Mouse (Mus musculus): ENCODE results near the gene Palld. TPM values are rescaled to one million over a fixed set of nuclear protein-coding genes. Genes with fewer than 3 reads are reported as not detected.

The Palld gene
- polyA plus RNA-seq, 1 experiment = 13.4 TPM

DNA sequence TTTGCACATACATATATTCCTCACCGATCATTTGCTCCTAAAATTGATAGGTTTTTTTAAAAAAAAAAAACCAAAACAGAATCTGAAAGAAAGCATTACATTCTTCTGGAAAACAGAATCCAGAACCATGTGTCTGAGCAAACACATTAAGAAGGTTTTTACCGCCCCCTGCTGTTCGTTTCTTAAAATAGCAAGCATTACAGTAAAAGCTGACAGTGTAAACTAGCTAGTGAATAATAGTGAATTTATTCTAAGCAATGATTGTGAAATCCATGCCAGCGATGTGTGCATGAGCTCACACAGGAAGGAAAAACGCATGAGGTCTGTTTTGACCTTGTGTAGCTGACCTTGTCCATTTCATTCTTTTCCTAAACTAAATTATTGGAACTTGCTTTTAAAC is 27.2 kb downstream of the Palld start:
- H3K4me1 ChIP-seq (ENCODE audit: control insufficient read depth, insufficient read depth, insufficient read length) = no peaks in the 10 kb centered on the region
- H3K27ac ChIP-seq (ENCODE audit: insufficient read depth, low read length) = no peak overlapping the region
- DNase-seq (ENCODE audit: low read depth in 1 of 2, low spot score in 2 of 2) = no peak
- no peak overlapping the region for H3K4me3 ChIP-seq (ENCODE audit: extremely low read depth, insufficient read depth, insufficient read length)
- WGBS = 5% methylated on average over 5 of the region's 5 CpGs
- no peaks in the 10 kb centered on the region for H3K27me3 ChIP-seq (ENCODE audit: control insufficient read depth, insufficient read depth, low read length)
- TF ChIP-seq CTCF (IDR thresholded peaks at IDR 0.05; ENCODE audit: extremely low read depth, insufficient read depth, insufficient read length, insufficient replicate concordance) (no peak), POLR2A (IDR thresholded peaks at IDR 0.05; ENCODE audit: low read depth, low read length) (no peak)
- H3K36me3 ChIP-seq (ENCODE audit: control insufficient read depth, insufficient read depth, low read length) = no peaks in the 10 kb centered on the region

DNA sequence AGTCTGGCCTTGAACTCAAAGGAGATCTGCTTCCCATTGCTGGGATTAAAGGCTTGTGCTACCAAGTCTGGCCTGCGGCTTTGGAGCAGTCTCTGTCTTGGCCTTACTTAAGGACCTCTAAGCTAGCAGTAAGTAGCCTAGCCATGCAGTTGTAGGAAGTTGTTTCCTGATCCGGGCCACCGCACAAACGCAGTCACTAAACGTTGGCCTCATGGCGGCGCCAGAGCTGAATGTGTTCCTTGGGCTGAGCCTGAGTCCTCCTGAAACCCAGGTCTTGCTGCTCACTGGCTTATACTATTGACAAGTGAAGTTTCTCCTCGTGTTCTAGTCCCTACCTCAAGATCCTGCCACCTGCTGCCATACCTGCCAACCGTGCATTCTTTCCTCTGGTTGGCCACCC is 28.5 kb downstream of the Palld start:
- no peak overlapping the region for H3K27ac ChIP-seq (ENCODE audit: insufficient read depth, low read length)
- H3K4me1 ChIP-seq (ENCODE audit: control insufficient read depth, insufficient read depth, insufficient read length) = no peaks in the 10 kb centered on the region
- no peak for TF ChIP-seq CTCF (IDR thresholded peaks at IDR 0.05; ENCODE audit: extremely low read depth, insufficient read depth, insufficient read length, insufficient replicate concordance)
- DNase-seq (ENCODE audit: low read depth in 1 of 2, low spot score in 2 of 2) = no peak
- WGBS = 74% methylated on average over 9 of the region's 9 CpGs
- H3K36me3 ChIP-seq (ENCODE audit: control insufficient read depth, insufficient read depth, low read length) = no peaks in the 10 kb centered on the region
- H3K27me3 ChIP-seq (ENCODE audit: control insufficient read depth, insufficient read depth, low read length) = no peaks in the 10 kb centered on the region
- H3K4me3 ChIP-seq (ENCODE audit: extremely low read depth, insufficient read depth, insufficient read length) = no peak overlapping the region

DNA sequence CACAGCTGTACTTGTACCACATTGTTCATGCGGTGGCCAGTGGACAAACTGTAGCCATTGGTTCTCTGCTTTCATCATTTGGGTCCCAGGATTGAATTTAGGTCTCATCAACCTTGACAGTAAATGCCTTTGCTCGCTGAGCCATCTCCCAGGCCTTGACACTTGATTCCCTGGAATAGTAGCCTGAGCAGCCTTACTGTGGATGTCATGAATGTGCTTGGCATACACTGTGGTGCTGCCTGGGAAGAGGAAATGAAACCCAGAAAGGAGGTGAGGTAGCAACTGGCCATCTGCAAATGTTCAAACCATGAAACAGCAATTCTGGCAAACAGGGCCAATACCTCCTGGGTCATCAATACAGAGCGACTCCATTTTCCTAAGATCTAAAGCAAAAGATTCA is 34.0 kb downstream of the Palld start:
- TF ChIP-seq CTCF (IDR thresholded peaks at IDR 0.05; ENCODE audit: extremely low read depth, insufficient read depth, insufficient read length, insufficient replicate concordance) (no peak), POLR2A (IDR thresholded peaks at IDR 0.05; ENCODE audit: low read depth, low read length) (no peak)
- no peak for DNase-seq (ENCODE audit: low read depth in 1 of 2, low spot score in 2 of 2)
- no peaks in the 10 kb centered on the region for H3K27me3 ChIP-seq (ENCODE audit: control insufficient read depth, insufficient read depth, low read length)
- no peak overlapping the region for H3K27ac ChIP-seq (ENCODE audit: insufficient read depth, low read length)
- no peaks in the 10 kb centered on the region for H3K4me1 ChIP-seq (ENCODE audit: control insufficient read depth, insufficient read depth, insufficient read length)
- 86% methylated on average over 3 of the region's 3 CpGs for WGBS
- H3K36me3 ChIP-seq (ENCODE audit: control insufficient read depth, insufficient read depth, low read length) = no peaks in the 10 kb centered on the region
- H3K4me3 ChIP-seq (ENCODE audit: extremely low read depth, insufficient read depth, insufficient read length) = no peak overlapping the region

DNA sequence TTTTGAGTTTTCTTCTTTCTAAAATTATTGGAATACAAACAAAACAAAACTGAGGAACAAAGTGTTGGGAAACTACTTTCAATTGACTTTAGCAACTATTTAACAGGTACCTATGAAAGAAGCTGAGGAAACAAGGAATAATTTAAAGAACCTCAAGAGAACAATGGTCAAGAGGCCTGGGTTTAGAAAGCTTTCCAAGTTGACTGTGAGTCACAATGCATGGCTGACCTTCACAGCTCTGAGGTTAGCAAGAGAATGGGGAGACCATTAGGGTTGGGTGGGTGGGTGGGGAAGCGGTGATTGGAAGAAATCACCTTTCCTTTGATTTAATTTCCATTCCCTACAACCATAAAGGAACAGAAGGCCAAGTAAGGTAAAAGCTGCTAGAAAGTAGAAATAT is 35.6 kb downstream of the Palld start:
- DNase-seq (ENCODE audit: low read depth in 1 of 2, low spot score in 2 of 2) = no peak
- 100% methylated on average over 1 of the region's 1 CpGs for WGBS
- no peak overlapping the region for H3K27ac ChIP-seq (ENCODE audit: insufficient read depth, low read length)
- H3K4me3 ChIP-seq (ENCODE audit: extremely low read depth, insufficient read depth, insufficient read length) = no peak overlapping the region
- TF ChIP-seq POLR2A (IDR thresholded peaks at IDR 0.05; ENCODE audit: low read depth, low read length) = no peak
- no peak for TF ChIP-seq CTCF (IDR thresholded peaks at IDR 0.05; ENCODE audit: extremely low read depth, insufficient read depth, insufficient read length, insufficient replicate concordance)
- H3K36me3 ChIP-seq (ENCODE audit: control insufficient read depth, insufficient read depth, low read length) = no peaks in the 10 kb centered on the region
- H3K4me1 ChIP-seq (ENCODE audit: control insufficient read depth, insufficient read depth, insufficient read length) = no peaks in the 10 kb centered on the region
- H3K27me3 ChIP-seq (ENCODE audit: control insufficient read depth, insufficient read depth, low read length) = no peaks in the 10 kb centered on the region

DNA sequence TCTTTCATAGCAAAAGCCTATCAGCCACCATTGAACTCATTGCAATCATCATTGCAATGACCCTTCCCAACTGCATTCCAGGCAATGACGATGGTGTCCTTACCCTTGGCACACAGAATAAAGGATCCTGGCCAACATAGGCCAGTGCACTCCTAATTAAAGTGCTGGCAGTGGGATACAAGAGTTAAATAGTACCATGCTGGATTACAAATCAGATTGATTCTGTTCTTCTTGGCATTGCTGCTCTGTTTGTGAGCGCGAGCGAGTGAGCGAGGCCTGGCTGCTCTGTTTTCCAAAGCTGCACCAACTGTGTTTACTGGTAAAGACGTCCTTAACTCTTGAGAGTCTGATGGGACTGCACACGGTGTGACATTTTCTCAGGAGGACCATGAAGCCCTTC is 37.1 kb downstream of the Palld start:
- H3K36me3 ChIP-seq (ENCODE audit: control insufficient read depth, insufficient read depth, low read length) = no peaks in the 10 kb centered on the region
- 93% methylated on average over 7 of the region's 7 CpGs for WGBS
- TF ChIP-seq POLR2A (IDR thresholded peaks at IDR 0.05; ENCODE audit: low read depth, low read length) (no peak), CTCF (IDR thresholded peaks at IDR 0.05; ENCODE audit: extremely low read depth, insufficient read depth, insufficient read length, insufficient replicate concordance) (no peak)
- H3K4me3 ChIP-seq (ENCODE audit: extremely low read depth, insufficient read depth, insufficient read length) = no peak overlapping the region
- no peak for DNase-seq (ENCODE audit: low read depth in 1 of 2, low spot score in 2 of 2)
- no peaks in the 10 kb centered on the region for H3K27me3 ChIP-seq (ENCODE audit: control insufficient read depth, insufficient read depth, low read length)
- no peak overlapping the region for H3K27ac ChIP-seq (ENCODE audit: insufficient read depth, low read length)
- no peaks in the 10 kb centered on the region for H3K4me1 ChIP-seq (ENCODE audit: control insufficient read depth, insufficient read depth, insufficient read length)

DNA sequence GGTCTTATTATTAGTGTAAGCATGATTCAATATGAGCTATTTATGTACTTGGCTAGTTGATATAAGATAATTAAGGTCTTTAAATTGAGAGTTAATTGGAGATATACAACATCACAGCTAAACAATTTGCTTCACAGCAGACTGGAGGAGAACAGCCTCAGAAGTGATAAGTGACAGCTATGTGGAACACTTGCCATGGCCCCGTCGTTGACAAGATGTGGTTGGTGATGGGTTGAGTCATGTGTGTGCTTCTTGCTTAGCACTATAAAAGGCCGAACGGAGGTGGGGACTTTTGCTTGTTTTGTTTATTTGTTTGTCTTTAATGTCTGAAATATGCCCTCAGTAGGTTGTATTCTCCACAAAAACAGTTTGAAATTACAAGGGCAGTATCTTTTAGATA is 51.2 kb downstream of the Palld start:
- no peak for TF ChIP-seq POLR2A (IDR thresholded peaks at IDR 0.05; ENCODE audit: low read depth, low read length)
- no peak for DNase-seq (ENCODE audit: low read depth in 1 of 2, low spot score in 2 of 2)
- WGBS = 77% methylated on average over 4 of the region's 4 CpGs
- no peak overlapping the region for H3K27ac ChIP-seq (ENCODE audit: insufficient read depth, low read length)
- H3K4me1 ChIP-seq (ENCODE audit: control insufficient read depth, insufficient read depth, insufficient read length) = no peaks in the 10 kb centered on the region
- no peaks in the 10 kb centered on the region for H3K36me3 ChIP-seq (ENCODE audit: control insufficient read depth, insufficient read depth, low read length)
- H3K27me3 ChIP-seq (ENCODE audit: control insufficient read depth, insufficient read depth, low read length) = no peaks in the 10 kb centered on the region
- H3K4me3 ChIP-seq (ENCODE audit: extremely low read depth, insufficient read depth, insufficient read length) = no peak overlapping the region

DNA sequence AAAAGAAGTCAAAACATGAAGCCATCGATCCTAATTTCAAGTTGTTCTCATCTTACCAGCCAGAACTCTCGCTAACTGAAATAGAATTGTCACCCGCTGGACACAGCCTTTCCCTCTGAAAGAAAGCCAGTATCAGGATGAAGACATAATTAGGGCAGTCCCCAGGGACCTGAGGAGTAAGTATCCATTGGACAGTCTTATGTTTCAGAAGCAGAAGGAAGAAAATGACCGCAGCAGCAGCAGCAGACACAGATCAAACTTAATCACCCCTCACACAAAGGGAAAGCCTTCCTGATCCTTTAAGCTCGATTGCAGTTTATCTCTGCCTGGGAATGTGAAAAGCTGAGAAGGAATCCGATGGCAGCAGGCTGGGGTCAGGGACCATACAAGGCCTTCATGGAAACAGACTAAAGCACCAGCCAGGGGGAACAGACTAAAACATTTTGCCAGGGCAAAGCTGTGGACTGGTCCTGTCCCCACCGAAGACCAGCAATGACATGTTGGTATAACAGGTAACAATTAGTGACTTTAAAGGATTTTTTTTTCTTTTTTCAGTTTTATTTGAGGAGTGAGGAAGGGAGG is 53.8 kb downstream of the Palld start:
- H3K27ac ChIP-seq (ENCODE audit: insufficient read depth, low read length) = no peak overlapping the region
- 87% methylated on average over 7 of the region's 7 CpGs for WGBS
- TF ChIP-seq POLR2A (IDR thresholded peaks at IDR 0.05; ENCODE audit: low read depth, low read length) (no peak), CTCF (IDR thresholded peaks at IDR 0.05; ENCODE audit: extremely low read depth, insufficient read depth, insufficient read length, insufficient replicate concordance) (no peak)
- H3K4me3 ChIP-seq (ENCODE audit: extremely low read depth, insufficient read depth, insufficient read length) = no peak overlapping the region
- DNase-seq (ENCODE audit: low read depth in 1 of 2, low spot score in 2 of 2) = no peak
- H3K27me3 ChIP-seq (ENCODE audit: control insufficient read depth, insufficient read depth, low read length) = no peaks in the 10 kb centered on the region
- H3K36me3 ChIP-seq (ENCODE audit: control insufficient read depth, insufficient read depth, low read length) = no peaks in the 10 kb centered on the region
- H3K4me1 ChIP-seq (ENCODE audit: control insufficient read depth, insufficient read depth, insufficient read length) = no peaks in the 10 kb centered on the region

All from spleen, adult 2 months (tissue).